Mouse (Mus musculus): Measurements from ENCODE around the gene Smc5. TPM values are rescaled to one million over a fixed set of nuclear protein-coding genes. Genes with fewer than 3 reads are reported as not detected.

Smc5 gene
- polyA plus RNA-seq, 1 experiment from 2014 or later, result 42.2 TPM

DNA sequence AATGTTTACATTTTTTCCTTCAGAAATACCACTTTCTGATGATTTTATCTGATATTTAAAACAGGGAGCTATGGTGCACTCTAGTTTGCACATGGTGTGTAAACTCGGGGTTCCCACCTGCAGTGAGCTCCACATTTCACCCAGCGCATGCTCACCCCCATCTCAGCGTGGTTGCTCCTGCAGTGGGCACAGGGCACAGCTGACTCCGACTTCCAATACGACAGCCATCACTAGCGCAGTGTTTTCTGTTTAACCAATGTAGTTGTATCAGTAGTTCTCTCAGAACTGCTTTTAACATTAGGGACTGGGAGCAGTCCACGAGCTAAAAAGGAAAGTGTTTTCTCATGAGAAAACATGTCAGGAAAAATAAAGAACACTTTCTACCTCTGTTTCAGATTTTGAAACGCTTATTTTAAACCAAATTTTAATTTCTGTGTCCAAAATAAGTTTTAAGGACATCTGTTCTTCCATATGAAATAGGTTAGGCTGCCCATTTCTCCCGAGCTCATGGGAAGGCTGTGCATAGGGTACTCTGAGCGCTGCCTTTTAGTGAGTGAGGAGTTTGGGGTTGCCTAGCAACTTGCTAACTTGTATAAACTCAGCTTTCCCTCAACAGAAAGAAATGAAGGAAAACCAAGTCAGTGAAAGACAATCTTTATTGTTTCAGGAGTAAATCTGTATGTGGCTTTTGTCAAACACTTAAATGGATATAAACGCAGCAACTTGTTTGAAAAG, 107.0 kb downstream of the Smc5 start:
- H3K27me3 ChIP-seq, result 0 out of 2 replicates have a peak, but pooled peaks cover 2% of the 10 kb centered on the region
- H3K4me3 ChIP-seq, result no peak overlapping the region
- H3K27ac ChIP-seq, result no peak overlapping the region
- peaks cover 19% of the 10 kb centered on the region for H3K4me1 ChIP-seq
- H3K9ac ChIP-seq, result no peak overlapping the region
- 60% methylated on average over 11 of the region's 11 CpGs for WGBS
- no peaks in the 10 kb centered on the region for H3K9me3 ChIP-seq
- ATAC-seq (ENCODE audit: insufficient number of reproducible peaks, insufficient read depth, low FRiP score, low TSS enrichment, low read depth), result no peak
- no peak overlapping the region for H3K4me2 ChIP-seq
- H3K36me3 ChIP-seq, result no peaks in the 10 kb centered on the region

GRCm38 (mm10) chr19:23164651-23165240, 109.0 kb downstream of the Smc5 start:
- Histone ChIP-seq H3K4me1 (peaks cover 19% of the 10 kb centered on the region), H3K4me3 (no peak overlapping the region), H3K27ac (no peak overlapping the region), H3K9me3 (no peaks in the 10 kb centered on the region), H3K4me2 (no peak overlapping the region), H3K36me3 (no peaks in the 10 kb centered on the region), H3K27me3 (0 out of 2 replicates have a peak, but pooled peaks cover 2% of the 10 kb centered on the region), H3K9ac (no peak overlapping the region)
- 90% methylated on average over 16 of the region's 16 CpGs for WGBS
- no peak for ATAC-seq (ENCODE audit: insufficient number of reproducible peaks, insufficient read depth, low FRiP score, low TSS enrichment, low read depth)

DNA sequence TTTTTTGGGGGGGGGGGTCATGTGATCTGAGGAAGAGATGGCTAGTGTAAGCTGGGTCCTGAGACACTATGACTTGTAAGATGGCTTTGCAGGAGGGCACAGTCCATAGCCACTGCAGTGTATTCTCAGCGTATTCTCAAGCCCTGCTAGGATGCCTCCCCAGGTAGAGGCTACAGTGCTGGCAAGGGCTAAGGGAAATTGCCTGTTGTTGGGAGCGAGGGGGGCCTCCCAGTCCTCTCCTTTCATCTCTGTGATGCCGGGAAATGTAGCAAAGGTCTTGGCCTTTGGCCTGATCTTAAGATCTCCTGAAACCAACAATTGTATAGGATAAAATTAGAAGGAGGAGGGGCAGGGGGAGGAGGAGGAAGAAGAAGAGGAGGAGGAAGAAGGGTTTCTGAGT, 110.3 kb downstream of the Smc5 start:
- H3K27ac ChIP-seq, result no peak overlapping the region
- H3K9me3 ChIP-seq, result no peaks in the 10 kb centered on the region
- no peak for ATAC-seq (ENCODE audit: insufficient number of reproducible peaks, insufficient read depth, low FRiP score, low TSS enrichment, low read depth)
- 0 out of 2 replicates have a peak, but pooled peaks cover 2% of the 10 kb centered on the region for H3K27me3 ChIP-seq
- H3K4me1 ChIP-seq, result peaks cover 19% of the 10 kb centered on the region
- H3K36me3 ChIP-seq, result no peaks in the 10 kb centered on the region
- H3K9ac ChIP-seq, result no peak overlapping the region
- H3K4me3 ChIP-seq, result no peak overlapping the region
- no peak overlapping the region for H3K4me2 ChIP-seq
- 33% methylated on average over 3 of the region's 3 CpGs for WGBS

- no peak overlapping the region for H3K27ac ChIP-seq
- no peak overlapping the region for H3K4me3 ChIP-seq
- no peaks in the 10 kb centered on the region for H3K36me3 ChIP-seq
- peak overlapping the region; percentile 9; the same call in 1 of the 2 replicates for H3K4me2 ChIP-seq
- WGBS, result 34% methylated on average over 6 of the region's 6 CpGs
- H3K9ac ChIP-seq, result no peak overlapping the region
- peaks cover 19% of the 10 kb centered on the region for H3K4me1 ChIP-seq
- H3K9me3 ChIP-seq, result no peaks in the 10 kb centered on the region
- no peak for ATAC-seq (ENCODE audit: insufficient number of reproducible peaks, insufficient read depth, low FRiP score, low TSS enrichment, low read depth)
- 0 out of 2 replicates have a peak, but pooled peaks cover 2% of the 10 kb centered on the region for H3K27me3 ChIP-seq
Measured at GRCm38 (mm10) chr19:23162877-23163276, 110.8 kb downstream of the Smc5 start.

GRCm38 (mm10) chr19:23162387-23162809, 111.3 kb downstream of the Smc5 start:
- Histone ChIP-seq H3K27me3 (0 out of 2 replicates have a peak, but pooled peaks cover 2% of the 10 kb centered on the region), H3K4me3 (no peak overlapping the region), H3K4me2 (peak overlapping the region; percentile 9; the same call in 1 of the 2 replicates), H3K9me3 (no peaks in the 10 kb centered on the region), H3K9ac (no peak overlapping the region), H3K27ac (no peak overlapping the region), H3K36me3 (no peaks in the 10 kb centered on the region), H3K4me1 (peaks cover 19% of the 10 kb centered on the region)
- WGBS, result 16% methylated on average over 8 of the region's 8 CpGs
- ATAC-seq (ENCODE audit: insufficient number of reproducible peaks, insufficient read depth, low FRiP score, low TSS enrichment, low read depth), result no peak

GRCm38 (mm10) chr19:23159780-23160395, 113.8 kb downstream of the Smc5 start:
- Histone ChIP-seq H3K36me3 (no peaks in the 10 kb centered on the region), H3K4me1 (peaks cover 15% of the 10 kb centered on the region), H3K27ac (no peak overlapping the region), H3K9me3 (no peaks in the 10 kb centered on the region), H3K9ac (no peak overlapping the region), H3K27me3 (0 out of 2 replicates have a peak, but pooled peaks cover 2% of the 10 kb centered on the region), H3K4me2 (no peak overlapping the region), H3K4me3 (no peak overlapping the region)
- WGBS, result 68% methylated on average over 10 of the region's 10 CpGs
- no peak for ATAC-seq (ENCODE audit: insufficient number of reproducible peaks, insufficient read depth, low FRiP score, low TSS enrichment, low read depth)

Other genes starting within 250 kb of the Smc5 start
- gene Klf9, start 132.7 kb downstream of the Smc5 start, polyA plus RNA-seq (2015; fragmentation: Nextera tagmentation; extraction: Ambion mirVana), result 3.2 and 4.6 TPM in 2 replicates
- 1.0 and 1.3 TPM in 2 replicates for gene Mamdc2, start 174.5 kb upstream of the Smc5 start, polyA plus RNA-seq (2015; fragmentation: Nextera tagmentation; extraction: Ambion mirVana)